Mouse (Mus musculus): ENCODE data around the gene Dapk2.
"Not testable (repeated sequence)": the region's sequence is repeated elsewhere in the genome, so short reads cannot be mapped to it uniquely, and the experiment has no call there.

Dapk2 gene

GRCm38 (mm10) chr9:66275267-66275991 is 117.4 kb downstream of the Dapk2 start:
- DNase-seq (ENCODE audit: low read depth, low spot score) = no peak

- no peak for DNase-seq (ENCODE audit: low read depth, low spot score)
These were observed 118.0 kb downstream of the Dapk2 start for GRCm38 (mm10) chr9:66276062-66276461.

DNA sequence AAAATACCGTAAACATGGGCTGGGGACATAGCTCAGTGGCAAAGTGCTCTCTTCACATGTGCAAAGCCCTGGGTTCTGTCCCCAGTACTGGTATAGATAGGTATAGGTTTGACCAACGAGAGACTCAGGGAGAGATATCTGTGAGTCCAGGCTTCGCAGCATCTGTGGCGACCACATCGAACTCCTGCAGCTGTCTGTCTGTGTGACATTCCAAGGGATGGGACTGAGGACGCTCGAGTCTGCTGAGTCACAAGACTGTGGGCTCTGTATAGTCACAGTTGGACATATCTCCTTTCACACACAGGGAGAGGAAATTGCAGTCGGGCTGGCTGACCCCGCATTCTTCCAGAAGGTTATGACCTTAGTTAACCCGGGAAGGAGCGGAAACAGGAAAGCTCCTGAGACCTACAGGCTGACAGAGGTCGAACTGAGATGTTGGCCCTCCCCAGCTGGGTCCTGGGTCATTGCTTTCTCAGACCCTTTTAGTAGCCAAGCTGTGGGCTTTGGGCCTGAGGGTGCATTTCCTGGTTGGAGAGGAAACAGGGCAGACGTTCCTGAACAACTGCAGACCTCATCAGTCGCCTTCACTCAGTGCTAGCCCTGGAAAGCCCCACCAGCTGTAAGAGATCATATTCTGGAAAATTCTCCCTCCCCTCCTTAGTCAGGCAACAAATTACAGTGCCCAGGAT is 118.8 kb downstream of the Dapk2 start:
- DNase-seq (ENCODE audit: low read depth, low spot score) = peak; percentile 69

DNA sequence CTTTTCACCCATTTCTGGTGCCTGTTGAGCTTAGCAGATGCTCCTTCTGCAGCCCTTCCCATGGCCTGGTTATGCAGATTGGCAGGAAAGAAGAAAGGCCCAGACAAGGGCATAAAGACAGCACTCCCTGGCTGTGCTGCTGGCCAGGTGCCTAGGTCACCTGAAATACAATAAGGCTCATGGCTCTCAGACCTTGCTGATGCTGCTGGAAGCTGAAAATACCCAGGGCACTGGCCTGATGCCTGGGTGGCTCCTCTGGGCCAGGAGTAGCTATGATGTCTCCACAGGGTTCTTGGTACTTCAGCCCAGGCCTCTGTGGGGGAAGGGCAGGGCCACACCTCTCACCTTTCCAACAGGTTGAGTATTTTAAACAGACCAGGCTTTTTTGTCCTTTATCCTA is 121.6 kb downstream of the Dapk2 start:
- no peak for DNase-seq (ENCODE audit: low read depth, low spot score)

DNA sequence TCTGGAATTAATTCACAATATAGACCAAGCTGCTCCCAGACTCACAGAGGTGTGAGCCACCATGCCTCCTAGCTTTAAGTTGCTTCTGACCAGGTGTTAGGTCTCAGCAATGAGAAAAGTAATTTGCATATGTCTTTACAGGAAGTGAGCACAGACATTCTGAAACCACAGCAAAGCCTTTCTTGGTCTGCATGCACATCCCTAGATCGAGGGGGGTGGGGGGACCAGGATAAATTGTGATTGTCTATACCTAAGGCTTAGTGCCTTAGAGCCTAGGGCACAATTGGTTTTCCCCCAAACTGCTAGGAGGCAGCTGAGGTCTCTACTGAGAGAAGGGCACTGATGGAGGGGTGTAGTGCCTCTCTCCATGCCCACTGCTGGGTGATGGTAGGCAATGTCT is 122.5 kb downstream of the Dapk2 start:
- no peak for DNase-seq (ENCODE audit: low read depth, low spot score)

DNA sequence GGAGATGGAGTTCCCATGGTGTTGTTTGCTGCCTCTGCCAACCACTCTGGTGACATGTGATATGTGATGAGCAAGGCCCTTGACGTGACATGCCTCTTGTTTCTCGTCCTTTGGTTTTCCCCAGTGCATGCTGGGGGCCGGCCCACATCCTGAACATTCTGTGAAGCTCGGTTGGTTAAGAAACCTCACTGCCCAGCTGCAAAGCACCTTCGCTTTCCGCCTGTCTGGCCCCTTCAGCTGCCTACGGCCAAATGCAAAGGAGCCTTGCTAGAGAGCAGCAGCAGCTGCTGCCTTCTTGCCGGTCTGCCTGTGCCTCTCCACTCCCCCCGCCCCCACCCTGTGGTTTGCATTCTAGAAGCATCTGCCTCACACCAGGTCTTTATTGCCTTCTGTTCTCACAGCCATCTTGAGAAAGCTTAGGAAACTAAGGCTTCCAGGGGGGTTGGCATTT is 123.5 kb downstream of the Dapk2 start:
- DNase-seq (ENCODE audit: low read depth, low spot score) = no peak

DNA sequence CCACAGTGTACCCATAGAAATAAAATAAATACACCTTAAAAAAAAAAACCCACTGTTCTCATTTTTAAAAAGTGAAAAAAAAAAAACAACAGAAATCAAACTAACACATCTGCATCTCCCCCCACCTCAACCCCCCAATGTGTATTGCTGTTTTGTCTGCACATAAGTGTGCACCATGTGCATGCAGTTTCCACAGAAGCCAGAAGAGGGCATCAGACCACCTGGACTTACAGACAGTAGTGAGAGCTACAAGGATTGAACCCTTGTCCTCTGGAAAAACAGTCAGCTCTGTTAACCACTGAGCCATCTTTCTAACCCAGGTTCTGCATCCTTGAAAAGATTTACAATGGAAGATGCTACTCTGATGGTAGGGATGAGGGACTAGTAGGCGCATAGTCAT is 124.6 kb downstream of the Dapk2 start:
- DNase-seq (ENCODE audit: low read depth, low spot score) = no peak

GRCm38 (mm10) chr9:66283565-66284203 is 125.7 kb downstream of the Dapk2 start:
- peak; percentile 74 for DNase-seq (ENCODE audit: low read depth, low spot score)

- DNase-seq (ENCODE audit: low read depth, low spot score) = not testable (repeated sequence)
These were observed 127.2 kb downstream of the Dapk2 start for GRCm38 (mm10) chr9:66285241-66285640.

DNA sequence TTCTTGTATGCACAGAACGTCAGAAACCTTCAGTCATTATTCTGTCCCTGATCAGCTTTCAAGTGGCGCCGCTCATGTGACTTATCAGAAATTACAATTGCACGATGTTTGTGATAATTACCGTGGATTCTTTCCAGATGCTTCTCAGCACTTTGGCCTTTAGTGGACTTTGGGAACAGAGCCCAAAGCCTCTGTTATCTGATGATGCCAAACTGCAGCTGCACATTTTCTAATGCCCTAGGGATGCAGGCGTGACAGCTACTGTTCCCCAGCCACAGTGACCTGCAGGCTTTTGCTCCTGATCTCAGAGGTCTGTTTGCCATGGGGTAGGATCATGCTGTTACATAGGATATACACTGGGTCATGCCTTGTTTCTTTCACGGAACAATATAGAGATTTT is 127.9 kb downstream of the Dapk2 start:
- no peak for DNase-seq (ENCODE audit: low read depth, low spot score)

- no peak for DNase-seq (ENCODE audit: low read depth, low spot score)
These were observed 132.7 kb downstream of the Dapk2 start for GRCm38 (mm10) chr9:66290727-66291126.

DNA sequence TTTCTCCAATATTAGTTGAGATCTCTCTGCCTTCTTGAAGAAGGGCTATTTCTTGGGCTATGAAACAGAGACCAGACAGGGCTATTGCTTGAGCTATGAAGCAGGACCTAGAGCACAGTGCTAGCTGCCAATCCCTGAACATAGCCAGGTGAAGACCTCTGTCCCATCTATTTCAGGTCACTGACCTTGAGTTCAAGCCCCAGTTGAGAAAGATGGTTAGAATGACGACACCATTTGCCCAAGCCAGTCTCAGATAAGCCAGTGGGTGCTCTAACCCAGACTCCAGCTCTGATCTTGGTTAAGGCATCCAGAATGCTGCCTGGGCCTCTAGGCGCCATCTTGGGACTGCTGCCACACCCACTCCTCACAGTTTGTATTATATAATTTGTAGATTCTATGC is 135.3 kb downstream of the Dapk2 start:
- no peak for DNase-seq (ENCODE audit: low read depth, low spot score)

DNA sequence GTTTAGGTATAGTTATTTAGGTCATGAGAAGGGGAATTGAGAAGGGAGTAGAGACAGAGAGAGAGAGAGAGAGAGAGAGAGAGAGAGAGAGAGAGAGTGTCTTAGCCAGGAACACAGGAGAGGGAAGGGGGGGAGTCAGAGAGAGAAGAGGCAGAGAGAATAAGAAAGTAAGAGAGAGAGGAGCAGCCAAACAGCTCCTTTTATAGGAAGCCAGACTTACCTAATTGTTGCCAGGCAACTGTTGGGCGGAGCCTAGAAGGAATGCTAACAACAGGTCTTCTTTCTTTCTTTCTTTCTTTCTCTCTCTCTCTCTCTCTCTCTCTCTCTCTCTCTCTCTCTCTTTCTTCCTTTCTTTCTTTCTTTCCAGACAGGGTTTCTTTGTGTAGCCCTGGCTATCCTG is 136.2 kb downstream of the Dapk2 start:
- no peak for DNase-seq (ENCODE audit: low read depth, low spot score)

GRCm38 (mm10) chr9:66294980-66295410 is 137.0 kb downstream of the Dapk2 start:
- DNase-seq (ENCODE audit: low read depth, low spot score) = no peak

- DNase-seq (ENCODE audit: low read depth, low spot score) = peak; percentile 29
These were observed 137.6 kb downstream of the Dapk2 start for GRCm38 (mm10) chr9:66295577-66296120.

DNA sequence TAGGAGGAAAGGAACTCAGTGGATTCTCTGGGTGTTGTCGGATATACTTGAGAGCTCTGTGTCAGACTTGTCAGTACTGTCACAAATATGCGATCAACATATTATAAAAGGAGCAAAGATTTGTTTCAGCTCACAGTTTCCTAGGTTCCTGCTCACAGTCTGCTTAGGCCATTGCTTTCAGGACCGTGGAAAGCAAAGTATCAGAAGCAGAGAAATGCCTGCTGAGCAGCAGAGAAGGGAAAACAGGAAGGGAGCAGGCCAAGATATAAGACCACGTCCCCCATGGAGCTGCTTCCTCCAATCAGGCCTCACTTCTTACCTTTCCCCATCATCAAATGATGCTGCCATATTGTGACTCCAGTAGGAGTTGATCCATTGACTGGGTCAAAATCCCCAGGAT is 140.8 kb downstream of the Dapk2 start:
- DNase-seq (ENCODE audit: low read depth, low spot score) = no peak

DNA sequence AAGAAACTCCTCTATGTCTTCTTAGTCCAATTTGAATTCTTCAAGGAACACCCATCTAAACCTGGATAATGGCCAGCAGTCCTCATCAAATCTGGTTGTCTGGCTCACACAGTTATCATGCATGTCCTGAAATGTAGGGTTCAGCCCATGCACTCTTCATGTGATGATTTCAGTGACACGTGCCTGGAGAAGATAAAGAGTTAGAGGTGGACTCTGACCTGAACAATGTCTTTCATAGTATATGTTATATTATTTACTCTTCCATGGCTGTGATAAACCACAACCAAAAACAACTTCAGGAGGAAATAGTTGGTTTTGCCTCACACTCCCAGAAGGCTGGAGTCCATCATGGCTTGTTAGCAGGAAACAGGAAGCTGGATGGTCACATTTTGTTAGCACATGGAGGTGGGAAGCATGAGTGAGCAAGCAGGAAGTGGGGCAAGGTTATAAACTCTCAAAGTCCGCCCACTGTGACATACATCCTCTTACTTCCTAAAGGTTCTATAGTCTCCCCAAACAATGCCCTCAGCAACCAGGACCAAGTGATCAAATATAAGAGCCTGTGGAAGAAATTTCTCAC is 142.5 kb downstream of the Dapk2 start:
- DNase-seq (ENCODE audit: low read depth, low spot score) = no peak

- no peak for DNase-seq (ENCODE audit: low read depth, low spot score)
These were observed 146.5 kb downstream of the Dapk2 start for GRCm38 (mm10) chr9:66304320-66305090.

- DNase-seq (ENCODE audit: low read depth, low spot score) = peak; percentile 24
These were observed 147.4 kb downstream of the Dapk2 start for GRCm38 (mm10) chr9:66305121-66306112.

- no peak for DNase-seq (ENCODE audit: low read depth, low spot score)
These were observed 148.4 kb downstream of the Dapk2 start for GRCm38 (mm10) chr9:66306414-66306813.

All from forelimb bud, embryonic 11.5 days (tissue).